26 mouse cellular contexts compared by ENCODE assay signal in genomic region chr3:107823177-107823576, GRCm38 (mm10). TPM values are rescaled to one million over a fixed set of nuclear protein-coding genes. Genes with fewer than 3 reads are reported as not detected.
A peak's percentile ranks its signal among the peaks of the same experiment; 100 is the strongest.
DNase-seq lines count a peak whose midpoint lies in the region; ATAC-seq and TF ChIP-seq lines count a peak whose summit lies in the region.
"Had no signal": no experiment of that assay in that cellular context is flagged by ENCODE, and none has a peak within 500 bp of the region (broad histone marks: within the 10 kb centered on the region; RNA-seq: fewer than 3 reads in every experiment).

No protein-coding gene starts in this region.

- no peak for DNase-seq in liver, postnatal 0 days
- peak; percentile 36 for DNase-seq in ES-E14 (ENCODE audit: low read depth, low spot score)
- DNase-seq in stomach, postnatal 0 days (ENCODE audit: low spot score) = no peak
- DNase-seq in gastrocnemius, postnatal 4 days (ENCODE audit: low spot score in 2 of 2) = no peak
- DNase-seq in right cerebral cortex, postnatal 25 days = no peak
- DNase-seq in urinary bladder, adult 18-20 months (ENCODE audit: low spot score in 2 of 2) = no peak
- DNase-seq: adrenal gland, postnatal 25 days; cerebellum, postnatal 14 days; embryo, embryonic 11 days; gastrocnemius, postnatal 36 days; heart, postnatal 14 days; lung, postnatal 14 days; thymus, adult 18-20 months had no signal

- no peak overlapping the region for H3K9ac ChIP-seq in liver, postnatal 0 days (replicated peaks)
- no peak overlapping the region for H3K9ac ChIP-seq in liver, embryonic 12.5 days
- H3K9ac ChIP-seq in ES-E14 (ENCODE audit: insufficient read depth, low read depth, low read length, poor library complexity, severe bottlenecking) = no peak overlapping the region
- no peak overlapping the region for H3K9ac ChIP-seq in stomach, postnatal 0 days (ENCODE audit: low read length)
- H3K9ac ChIP-seq: forebrain, embryonic 13.5 days; hindbrain, embryonic 14.5 days; liver, embryonic 15.5 days had no signal

- 75% methylated on average over 5 of the region's 5 CpGs for WGBS in liver, postnatal 0 days (ENCODE audit: insufficient replicate concordance)
- WGBS in liver, embryonic 12.5 days (ENCODE audit: insufficient replicate concordance) = 79% methylated on average over 5 of the region's 5 CpGs
- WGBS in bone marrow, adult 2 months = 77% methylated on average over 5 of the region's 5 CpGs
- WGBS in stomach, postnatal 0 days = 80% methylated on average over 5 of the region's 5 CpGs

- in situ Hi-C loops in ES-E14 (cut with MboI; ENCODE audit: low sequenced_read_pairs in 2 of 2, unreplicated experiment in 2 of 2) = no loop called here

- no peak overlapping the region for H3K4me2 ChIP-seq in liver, postnatal 0 days (ENCODE audit: low read depth, low read length)
- H3K4me2 ChIP-seq in liver, embryonic 12.5 days = no peak overlapping the region
- no peak overlapping the region for H3K4me2 ChIP-seq in stomach, postnatal 0 days (replicated peaks; ENCODE audit: low read depth)
- H3K4me2 ChIP-seq: forebrain, embryonic 13.5 days; heart, embryonic 11.5 days; hindbrain, embryonic 14.5 days; liver, embryonic 15.5 days had no signal

- H3K36me3 ChIP-seq in liver, postnatal 0 days (replicated peaks; ENCODE audit: insufficient read depth, low read length) = no peaks in the 10 kb centered on the region
- no peaks in the 10 kb centered on the region for H3K36me3 ChIP-seq in liver, embryonic 12.5 days
- H3K36me3 ChIP-seq in ES-E14 (ENCODE audit: control insufficient read depth, insufficient read depth, low read length, poor library complexity, severe bottlenecking) = no peaks in the 10 kb centered on the region
- no peaks in the 10 kb centered on the region for H3K36me3 ChIP-seq in stomach, postnatal 0 days (ENCODE audit: control insufficient read depth, insufficient read depth, low read length)
- H3K36me3 ChIP-seq: liver, embryonic 15.5 days had no signal

- H3K27me3 ChIP-seq in liver, postnatal 0 days (ENCODE audit: insufficient read depth, low read length) = no peaks in the 10 kb centered on the region
- peaks cover 9% of the 10 kb centered on the region; the same call in 1 of the 2 replicates for H3K27me3 ChIP-seq in liver, embryonic 12.5 days (replicated peaks)
- H3K27me3 ChIP-seq in stomach, postnatal 0 days (ENCODE audit: control insufficient read depth, insufficient read depth, low read length) = no peaks in the 10 kb centered on the region
- H3K27me3 ChIP-seq: forebrain, embryonic 13.5 days had no signal

- no peak for TF ChIP-seq POLR2A in bone marrow, adult 2 months (IDR thresholded peaks at IDR 0.05; ENCODE audit: borderline replicate concordance, control insufficient read depth, low read depth, low read length)

- no peak overlapping the region for H3K4me3 ChIP-seq in liver, postnatal 0 days (ENCODE audit: low read depth, low read length)
- no peak overlapping the region for H3K4me3 ChIP-seq in liver, embryonic 12.5 days
- no peak overlapping the region for H3K4me3 ChIP-seq in ES-E14 (ENCODE audit: insufficient read depth in 1 of 2, low read depth in 1 of 2, low read length in 2 of 2, poor library complexity in 1 of 2, severe bottlenecking in 1 of 2)
- H3K4me3 ChIP-seq in bone marrow, adult 2 months (replicated peaks; ENCODE audit: control insufficient read depth, low read depth, low read length) = no peak overlapping the region
- no peak overlapping the region for H3K4me3 ChIP-seq in stomach, postnatal 0 days (ENCODE audit: low read depth, low read length)
- H3K4me3 ChIP-seq: forebrain, embryonic 13.5 days; layer of hippocampus, adult 2 months; liver, embryonic 15.5 days had no signal

- ATAC-seq in liver, postnatal 0 days = peak; percentile 14
- no peak for ATAC-seq in liver, embryonic 12.5 days
- ATAC-seq in stomach, postnatal 0 days (ENCODE audit: low FRiP score, low TSS enrichment) = peak; percentile 54; the same call in 1 of the 2 replicates
- ATAC-seq: forebrain, embryonic 13.5 days; intestine, embryonic 16.5 days had no signal

- no peak for TF ChIP-seq EP300 in liver, postnatal 0 days (IDR thresholded peaks at IDR 0.05; ENCODE audit: low read depth)
- TF ChIP-seq EP300 in stomach, postnatal 0 days (optimal IDR thresholded peaks at IDR 0.05) = no peak

- H3K9me3 ChIP-seq in liver, postnatal 0 days (ENCODE audit: low read length) = no peaks in the 10 kb centered on the region
- H3K9me3 ChIP-seq in liver, embryonic 12.5 days (replicated peaks) = no peaks in the 10 kb centered on the region
- no peaks in the 10 kb centered on the region for H3K9me3 ChIP-seq in ES-E14 (ENCODE audit: control insufficient read depth, insufficient read depth, low read depth, low read length)
- H3K9me3 ChIP-seq in stomach, postnatal 0 days (ENCODE audit: control insufficient read depth, low read length) = no peaks in the 10 kb centered on the region
- H3K9me3 ChIP-seq: forebrain, embryonic 13.5 days; liver, embryonic 15.5 days had no signal

- peaks cover 13% of the 10 kb centered on the region for H3K4me1 ChIP-seq in liver, postnatal 0 days (ENCODE audit: insufficient read depth)
- peaks cover 15% of the 10 kb centered on the region for H3K4me1 ChIP-seq in liver, embryonic 12.5 days
- H3K4me1 ChIP-seq in ES-E14 (ENCODE audit: control insufficient read depth in 2 of 2, insufficient read depth in 2 of 2, low read length in 2 of 2, poor library complexity in 1 of 2) = peaks cover 0 to 14% of the 10 kb centered on the region in 2 experiments; a peak in 2 of 4 replicates
- H3K4me1 ChIP-seq in bone marrow, adult 2 months (ENCODE audit: control insufficient read depth, insufficient read depth, low read length) = peaks cover 3% of the 10 kb centered on the region
- H3K4me1 ChIP-seq in stomach, postnatal 0 days (replicated peaks; ENCODE audit: control insufficient read depth, insufficient read depth) = 0 out of 2 replicates have a peak, but pooled peaks cover 2% of the 10 kb centered on the region
- H3K4me1 ChIP-seq: forebrain, embryonic 13.5 days had no signal

- TF ChIP-seq CTCF in liver, postnatal 0 days (IDR thresholded peaks at IDR 0.05; ENCODE audit: low read depth) = no peak
- TF ChIP-seq CTCF in bone marrow, adult 2 months (IDR thresholded peaks at IDR 0.05; ENCODE audit: control insufficient read depth, insufficient read depth, low read length) = no peak
- TF ChIP-seq CTCF in stomach, postnatal 0 days (IDR thresholded peaks at IDR 0.05; ENCODE audit: low read depth) = no peak

- H3K27ac ChIP-seq in liver, postnatal 0 days (ENCODE audit: low read depth) = no peak overlapping the region; the same call in 1 of the 2 replicates
- no peak overlapping the region for H3K27ac ChIP-seq in liver, embryonic 12.5 days
- peak overlapping the region; percentile 72 for H3K27ac ChIP-seq in ES-E14 (ENCODE audit: insufficient read depth, low read depth, low read length, poor library complexity, severe bottlenecking)
- peak overlapping the region; percentile 36 for H3K27ac ChIP-seq in bone marrow, adult 2 months (ENCODE audit: control insufficient read depth, insufficient read depth, low read depth, low read length, poor library complexity)
- no peak overlapping the region for H3K27ac ChIP-seq in stomach, postnatal 0 days (replicated peaks)
- H3K27ac ChIP-seq: forebrain, embryonic 13.5 days; hindbrain, embryonic 14.5 days; kidney, postnatal 0 days; layer of hippocampus, adult 2 months; liver, embryonic 15.5 days had no signal

TF ChIP-seq in ES-E14, 5 proteins besides CTCF, POLR2A, EP300 and RAD21:
- TF ChIP-seq HCFC1 (IDR thresholded peaks at IDR 0.05; ENCODE audit: borderline replicate concordance, insufficient read depth, low read length) = no peak
- TF ChIP-seq MAFK (IDR thresholded peaks at IDR 0.05; ENCODE audit: insufficient read depth, low read depth, low read length) = peak; percentile 100
TF ChIP-seq in ES-E14: peak in this region for 1.

RNA-seq across cellular contexts. Expression of gene Eps8l3, which starts 53.9 kb away (rescaled TPM):
- polyA plus RNA-seq in liver, postnatal 0 days (2015; fragmentation: Nextera tagmentation; extraction: Ambion mirVana) = not detected in 2 replicates
- polyA plus RNA-seq in liver, embryonic 12.5 days (2016; fragmentation: Nextera tagmentation; extraction: Ambion mirVana) = not detected in 2 replicates
- not detected in 2 replicates for total RNA-seq in ES-E14 (2012; rRNA removed)
- polyA plus RNA-seq in bone marrow, adult 2 months (2011; ENCODE audit: insufficient read depth, insufficient read length, low replicate concordance, missing spikeins) = not detected in 2 replicates
- 29.2 and 29.8 TPM in 2 replicates for polyA plus RNA-seq in stomach, postnatal 0 days (2015; fragmentation: Nextera tagmentation; extraction: Ambion mirVana)
- not detected for total RNA-seq in gastrocnemius, postnatal 4 days (2021)
- total RNA-seq: adrenal gland, postnatal 25 days; gastrocnemius, postnatal 36 days; heart, postnatal 14 days; layer of hippocampus, adult 2 months; left cerebral cortex, adult 18-20 months; megakaryocyte-erythroid progenitor cell, adult 5-6 weeks had no signal
- polyA plus RNA-seq: forebrain, embryonic 13.5 days; heart, embryonic 11.5 days; hindbrain, embryonic 14.5 days; limb, embryonic 11.5 days; liver, embryonic 15.5 days; neural tube, embryonic 14.5 days had no signal

Comparison
In these comparisons a context has a peak if more than half of its experiments do, and no peak if none do; other contexts are left out.
1. H3K27ac ChIP-seq: peak in ES-E14 (single experiment) and bone marrow, adult 2 months (single experiment); none in liver, postnatal 0 days (single experiment), liver, embryonic 12.5 days (single experiment) and stomach, postnatal 0 days (single experiment).
2. RNA of gene Eps8l3, which starts 53.9 kb away (polyA plus RNA-seq): 29.2 to 29.8 TPM in stomach, postnatal 0 days; not detected in liver, postnatal 0 days, not detected in liver, embryonic 12.5 days and not detected in bone marrow, adult 2 months; every median in the first group is over 10 times any median in the second.